Mouse (Mus musculus): ENCODE measurements around the gene Tmem206. TPM values are rescaled to one million over a fixed set of nuclear protein-coding genes. Genes with fewer than 3 reads are reported as not detected.

The Tmem206 gene
- total RNA-seq, 1 experiment from 2014 or later, result 12.5 TPM

- no peak for ATAC-seq (replicated peaks; ENCODE audit: insufficient number of reproducible peaks, low FRiP score, low TSS enrichment, poor library complexity, severe bottlenecking)
These were observed 21.9 kb downstream of the Tmem206 start for GRCm38 (mm10) chr1:191347602-191348001.

DNA sequence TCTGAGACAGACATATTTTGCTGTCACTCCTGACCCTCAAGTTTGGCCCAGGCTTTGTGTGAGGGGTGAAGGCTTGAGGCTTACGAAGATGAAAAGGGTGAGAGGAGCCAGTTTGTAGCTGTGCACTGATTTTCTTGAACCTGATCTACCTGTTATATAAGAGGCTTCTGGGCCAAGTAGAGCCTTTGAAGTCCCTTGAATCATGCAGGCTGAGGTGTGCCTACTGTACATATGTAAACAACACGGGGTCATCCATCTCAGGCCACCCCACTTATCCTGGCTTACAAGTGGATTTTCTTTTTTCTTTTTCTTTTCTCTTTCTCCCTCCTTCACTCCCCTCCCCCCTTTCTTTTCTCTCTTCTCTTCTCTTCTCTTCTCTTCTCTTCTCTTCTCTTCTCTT, 22.9 kb downstream of the Tmem206 start:
- ATAC-seq (replicated peaks; ENCODE audit: insufficient number of reproducible peaks, low FRiP score, low TSS enrichment, poor library complexity, severe bottlenecking), result no peak

GRCm38 (mm10) chr1:191348996-191349395, 23.3 kb downstream of the Tmem206 start:
- ATAC-seq (replicated peaks; ENCODE audit: insufficient number of reproducible peaks, low FRiP score, low TSS enrichment, poor library complexity, severe bottlenecking), result no peak

GRCm38 (mm10) chr1:191349486-191350037, 23.9 kb downstream of the Tmem206 start:
- ATAC-seq (replicated peaks; ENCODE audit: insufficient number of reproducible peaks, low FRiP score, low TSS enrichment, poor library complexity, severe bottlenecking), result no peak

DNA sequence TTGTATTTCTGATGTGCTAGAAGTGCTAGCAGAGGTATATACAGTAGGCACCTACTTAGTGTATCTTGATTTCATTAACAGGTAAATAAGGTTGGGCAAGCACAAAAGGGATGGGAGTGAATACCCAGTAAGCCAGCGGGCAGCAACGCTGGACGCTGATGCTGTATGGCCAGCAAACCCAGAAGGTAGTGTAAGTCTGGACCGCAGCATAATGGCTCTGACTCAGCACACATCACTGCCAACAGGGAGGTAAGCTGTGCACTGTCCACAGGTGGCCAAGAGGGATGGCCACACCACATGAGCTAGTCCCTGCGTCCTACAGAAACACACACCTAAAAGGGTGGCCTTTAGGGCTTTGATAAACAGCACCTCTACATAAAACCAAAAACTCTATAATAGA, 24.6 kb downstream of the Tmem206 start:
- ATAC-seq (replicated peaks; ENCODE audit: insufficient number of reproducible peaks, low FRiP score, low TSS enrichment, poor library complexity, severe bottlenecking), result no peak

DNA sequence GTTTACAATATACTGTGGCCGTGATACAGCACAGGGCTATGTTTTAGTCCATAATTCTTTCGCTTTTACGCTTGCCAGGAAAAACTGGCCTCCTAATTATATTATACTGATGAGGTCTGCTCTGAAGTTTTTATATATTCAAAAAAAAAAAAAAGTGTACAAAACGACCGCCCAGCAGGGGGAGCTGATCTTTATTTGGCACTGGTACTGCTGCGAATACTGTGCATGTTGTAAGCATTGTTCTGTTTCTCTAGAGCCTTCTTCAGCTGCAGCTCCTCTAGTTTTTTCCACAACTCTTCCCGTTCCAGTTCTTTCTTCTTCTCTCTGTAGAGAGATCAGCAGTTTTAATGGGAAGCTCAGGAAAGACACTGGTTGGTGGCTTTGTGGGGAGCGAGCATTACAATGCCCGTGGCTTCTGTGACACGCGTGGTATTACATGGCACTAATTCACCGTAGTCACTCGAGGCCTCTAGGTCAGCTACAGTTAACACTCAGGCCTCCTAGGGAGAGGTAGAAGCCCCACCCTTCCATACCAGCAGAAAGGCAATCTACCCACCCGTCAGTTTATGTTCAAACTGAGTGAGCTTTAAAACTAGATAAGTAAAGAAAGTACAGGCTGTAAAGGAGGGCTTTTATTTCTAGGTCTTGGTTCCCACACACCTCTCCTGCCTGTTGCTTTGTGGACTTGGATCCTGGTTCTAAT, 27.2 kb downstream of the Tmem206 start:
- no peak for ATAC-seq (replicated peaks; ENCODE audit: insufficient number of reproducible peaks, low FRiP score, low TSS enrichment, poor library complexity, severe bottlenecking)

DNA sequence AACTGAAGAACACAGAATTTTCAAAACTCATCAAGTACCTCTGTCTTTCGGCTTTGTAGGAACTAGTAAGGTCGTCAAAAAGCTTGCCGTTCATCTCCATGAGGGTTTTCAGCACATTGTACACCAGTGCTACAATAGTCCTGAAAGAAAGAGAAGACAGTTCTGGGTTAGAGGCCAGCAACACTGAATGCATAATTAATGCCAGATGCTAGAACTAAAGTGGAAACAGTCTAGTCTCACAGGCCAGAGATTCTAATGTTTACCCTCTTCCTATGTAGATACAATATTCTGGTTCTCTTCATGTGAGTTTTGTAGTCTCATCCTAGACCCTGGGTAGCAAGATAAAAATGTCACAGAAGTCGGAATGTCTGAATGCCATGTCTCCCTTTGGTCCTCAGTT, 28.1 kb downstream of the Tmem206 start:
- ATAC-seq (replicated peaks; ENCODE audit: insufficient number of reproducible peaks, low FRiP score, low TSS enrichment, poor library complexity, severe bottlenecking), result no peak

- ATAC-seq (replicated peaks; ENCODE audit: insufficient number of reproducible peaks, low FRiP score, low TSS enrichment, poor library complexity, severe bottlenecking), result no peak
These were observed 31.2 kb downstream of the Tmem206 start for GRCm38 (mm10) chr1:191356936-191357335.

DNA sequence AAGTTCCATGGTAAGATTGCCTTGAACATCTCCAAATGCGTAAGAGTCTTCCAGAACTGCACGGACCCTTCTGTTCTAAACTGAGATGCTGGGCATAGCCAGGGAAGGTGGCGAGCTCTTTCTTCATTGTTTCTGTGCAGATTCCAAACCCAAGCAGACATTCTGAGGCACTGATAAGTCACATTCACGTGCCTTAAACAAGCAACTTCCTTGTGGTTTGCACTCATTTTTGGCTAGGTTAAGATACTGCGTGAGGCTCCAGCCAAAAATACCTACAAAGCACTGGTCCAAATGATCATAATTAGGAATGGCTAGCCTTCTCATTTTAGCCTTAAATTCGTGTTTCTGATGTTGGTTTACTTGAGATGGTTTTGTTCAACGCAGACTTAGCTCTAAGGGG, 33.8 kb downstream of the Tmem206 start:
- no peak for ATAC-seq (replicated peaks; ENCODE audit: insufficient number of reproducible peaks, low FRiP score, low TSS enrichment, poor library complexity, severe bottlenecking)

DNA sequence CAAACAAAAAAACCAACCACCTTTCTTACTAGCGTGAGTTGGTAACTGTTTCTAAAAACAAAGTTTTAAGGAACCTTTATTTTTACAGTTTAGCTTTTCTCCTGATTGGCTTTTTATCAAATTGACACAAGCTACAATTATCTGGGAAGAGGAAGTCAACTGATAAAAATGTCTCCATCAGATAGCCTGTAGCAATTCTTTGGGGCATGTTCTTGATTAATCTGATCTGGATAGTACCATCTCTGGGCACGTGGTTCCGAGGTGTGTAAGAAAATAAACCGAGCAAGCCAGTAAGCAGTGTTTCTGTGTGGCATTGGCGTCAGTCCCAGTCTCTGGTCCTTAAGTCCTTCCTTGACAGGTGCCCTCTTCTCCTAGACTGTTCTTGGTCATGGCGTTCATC, 36.7 kb downstream of the Tmem206 start:
- ATAC-seq (replicated peaks; ENCODE audit: insufficient number of reproducible peaks, low FRiP score, low TSS enrichment, poor library complexity, severe bottlenecking), result no peak

GRCm38 (mm10) chr1:191364477-191364876, 38.8 kb downstream of the Tmem206 start:
- peak; percentile 60 for ATAC-seq (replicated peaks; ENCODE audit: insufficient number of reproducible peaks, low FRiP score, low TSS enrichment, poor library complexity, severe bottlenecking)

- no peak for ATAC-seq (replicated peaks; ENCODE audit: insufficient number of reproducible peaks, low FRiP score, low TSS enrichment, poor library complexity, severe bottlenecking)
These were observed 42.5 kb downstream of the Tmem206 start for GRCm38 (mm10) chr1:191368193-191368592.

DNA sequence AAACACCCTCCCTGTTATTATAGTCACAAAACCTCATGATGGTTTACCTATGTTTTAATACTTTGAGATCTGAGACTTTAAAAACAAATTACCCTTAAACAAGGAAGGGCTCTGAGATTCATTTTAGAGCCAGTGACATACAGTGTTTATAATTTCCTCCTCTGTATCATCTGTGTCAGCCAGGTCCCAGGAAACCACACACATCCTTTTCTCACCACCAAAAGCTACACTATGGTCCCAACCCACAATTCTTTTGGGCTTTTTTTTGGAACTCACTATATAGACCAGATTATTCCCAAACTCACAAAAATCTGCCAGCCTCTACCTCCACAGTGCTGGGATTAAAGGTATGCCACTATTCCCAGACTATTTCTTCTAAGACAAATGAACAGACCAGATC, 43.4 kb downstream of the Tmem206 start:
- ATAC-seq (replicated peaks; ENCODE audit: insufficient number of reproducible peaks, low FRiP score, low TSS enrichment, poor library complexity, severe bottlenecking), result no peak

DNA sequence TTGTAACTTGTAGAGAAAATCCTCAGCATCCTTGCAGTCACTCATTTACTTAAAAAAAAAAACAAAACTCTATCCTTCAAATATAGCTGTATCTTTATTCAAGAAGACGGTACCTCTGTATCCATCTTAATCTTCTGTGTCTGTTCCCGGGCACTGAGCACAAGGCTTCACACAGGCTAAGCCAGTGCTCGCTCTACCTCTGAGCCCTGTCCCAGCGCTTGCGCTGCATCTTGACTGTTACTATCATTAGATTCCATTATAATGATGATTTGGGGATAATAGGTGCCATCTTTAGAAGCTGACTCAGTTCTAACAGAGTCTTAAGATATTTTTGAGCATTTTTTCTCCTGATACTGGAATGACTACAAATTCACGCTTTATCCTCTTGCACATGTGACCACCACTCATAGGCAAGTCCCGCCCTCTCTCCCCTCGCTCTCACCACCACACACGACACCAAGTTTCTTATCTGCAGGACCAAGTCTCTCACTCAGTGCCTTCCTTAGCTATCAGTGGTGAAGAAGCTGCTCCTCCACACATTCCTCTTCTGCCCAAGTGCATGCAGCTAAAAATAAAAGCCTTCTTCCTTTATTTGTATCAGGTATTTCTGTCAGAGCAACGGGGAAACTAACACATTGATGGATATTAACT, 49.4 kb downstream of the Tmem206 start:
- ATAC-seq (replicated peaks; ENCODE audit: insufficient number of reproducible peaks, low FRiP score, low TSS enrichment, poor library complexity, severe bottlenecking), result no peak

DNA sequence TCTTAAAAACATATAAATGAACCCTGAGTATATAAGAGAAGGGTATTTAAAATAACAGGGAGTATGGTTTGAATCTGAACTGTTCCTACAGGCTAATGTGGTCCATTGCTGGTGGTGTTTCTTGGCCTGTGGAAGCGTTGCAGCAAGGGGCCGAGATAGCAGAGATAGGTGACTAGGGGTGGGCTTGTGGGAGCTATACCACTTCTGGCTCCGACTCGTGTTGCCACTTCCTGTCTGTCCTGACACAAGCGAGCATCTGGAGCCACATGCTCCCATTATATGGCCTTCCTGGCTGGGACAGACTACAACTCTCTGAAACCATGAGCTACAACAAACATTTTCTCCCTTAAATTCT, 49.9 kb downstream of the Tmem206 start:
- ATAC-seq (replicated peaks; ENCODE audit: insufficient number of reproducible peaks, low FRiP score, low TSS enrichment, poor library complexity, severe bottlenecking), result no peak

DNA sequence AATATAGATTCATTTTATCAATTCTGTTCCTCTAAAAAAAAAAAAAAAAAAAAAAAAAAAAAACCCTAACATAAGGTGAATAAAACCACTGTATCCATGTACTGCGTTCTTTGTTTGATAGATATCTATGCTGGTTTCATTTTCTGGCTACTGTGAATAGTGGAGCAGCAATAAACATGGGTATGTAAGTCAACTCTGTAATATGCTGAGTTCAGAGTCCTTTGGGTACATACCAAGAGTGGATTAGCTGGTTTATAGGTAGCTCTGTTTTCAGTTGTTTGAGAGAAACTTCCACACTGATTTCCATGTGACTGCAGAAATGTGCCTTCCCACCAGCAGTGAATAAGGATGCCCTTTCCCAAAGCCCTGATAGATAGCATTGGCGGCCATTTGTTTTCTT, 52.4 kb downstream of the Tmem206 start:
- no peak for ATAC-seq (replicated peaks; ENCODE audit: insufficient number of reproducible peaks, low FRiP score, low TSS enrichment, poor library complexity, severe bottlenecking)

- ATAC-seq (replicated peaks; ENCODE audit: insufficient number of reproducible peaks, low FRiP score, low TSS enrichment, poor library complexity, severe bottlenecking), result no peak
These were observed 55.1 kb downstream of the Tmem206 start for GRCm38 (mm10) chr1:191380843-191381242.

DNA sequence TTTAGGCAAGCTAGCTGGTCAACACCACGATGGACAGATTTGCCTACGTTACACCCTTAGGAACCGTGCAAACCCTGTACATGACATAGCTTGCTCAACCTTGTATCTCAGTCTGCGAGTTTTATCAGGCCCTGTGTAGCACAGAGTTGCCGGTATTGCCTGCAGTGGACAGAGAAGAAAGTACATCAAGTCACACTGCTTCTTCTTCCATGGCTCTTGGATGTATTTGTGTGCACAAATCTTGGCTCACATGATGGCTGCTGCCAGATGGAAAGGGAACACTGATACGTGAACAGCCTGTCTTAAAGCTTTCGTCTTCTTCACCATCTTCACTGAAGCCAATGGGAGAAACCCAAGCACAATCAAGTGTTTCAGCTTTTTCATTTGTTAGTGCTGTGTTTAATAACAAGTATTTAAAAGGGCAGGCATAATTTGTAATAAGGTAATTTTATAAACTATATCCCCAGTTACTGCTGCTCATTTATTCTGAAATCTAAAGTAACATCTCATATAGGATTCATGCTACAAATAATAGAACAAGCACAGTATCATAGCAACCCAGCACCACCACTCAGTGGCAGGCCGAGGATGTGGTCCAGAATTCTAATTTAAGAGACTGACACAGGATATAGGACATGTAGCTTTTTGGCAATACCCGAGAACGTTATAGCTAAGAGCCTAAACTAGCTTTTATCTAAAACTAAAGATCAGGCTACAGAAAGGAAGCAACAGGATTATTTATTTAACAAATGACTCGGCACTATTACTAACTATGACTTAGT, 56.4 kb downstream of the Tmem206 start:
- 0 out of 2 replicates have a peak, but pooled peaks have one; percentile 13 for ATAC-seq (replicated peaks; ENCODE audit: insufficient number of reproducible peaks, low FRiP score, low TSS enrichment, poor library complexity, severe bottlenecking)

DNA sequence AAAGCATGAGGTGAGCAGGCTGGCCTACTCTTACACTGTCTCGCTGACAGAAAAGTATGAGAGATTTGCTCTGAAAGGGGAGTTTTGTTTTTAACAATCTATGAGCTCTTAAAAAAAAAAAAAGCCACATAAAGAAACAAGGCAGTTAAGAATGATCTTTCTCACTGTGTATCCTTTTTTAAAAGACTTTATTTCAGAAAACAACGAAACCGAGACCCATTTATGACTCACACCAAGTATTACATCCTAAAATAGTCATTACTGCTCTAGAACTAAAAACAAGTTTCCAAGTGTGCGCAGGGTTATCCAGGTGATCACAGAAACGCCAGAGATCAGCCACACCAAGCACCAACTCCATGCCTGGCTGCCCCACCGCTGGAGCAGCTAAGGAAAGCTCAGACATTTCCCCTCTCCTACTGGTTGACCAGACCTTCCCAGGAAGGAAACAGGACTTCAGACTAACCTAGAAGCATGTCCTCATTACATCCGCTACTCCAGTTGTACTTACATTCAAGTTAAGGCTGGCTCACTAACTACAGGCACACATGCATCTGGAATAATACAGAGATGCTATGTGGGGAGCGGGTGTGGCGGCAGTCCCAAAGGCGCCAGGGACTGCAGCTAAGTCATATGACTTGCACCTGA, 59.2 kb downstream of the Tmem206 start:
- no peak; the same call in 1 of the 2 replicates for ATAC-seq (replicated peaks; ENCODE audit: insufficient number of reproducible peaks, low FRiP score, low TSS enrichment, poor library complexity, severe bottlenecking)

All from monocyte, adult 5-6 weeks (primary cell).